Mouse (Mus musculus): ENCODE data around the gene Bphl. TPM values are rescaled to one million over a fixed set of nuclear protein-coding genes. Genes with fewer than 3 reads are reported as not detected.

Bphl gene
- polyA plus RNA-seq, 1 experiment from 2014 or later: 42.3 TPM

DNA sequence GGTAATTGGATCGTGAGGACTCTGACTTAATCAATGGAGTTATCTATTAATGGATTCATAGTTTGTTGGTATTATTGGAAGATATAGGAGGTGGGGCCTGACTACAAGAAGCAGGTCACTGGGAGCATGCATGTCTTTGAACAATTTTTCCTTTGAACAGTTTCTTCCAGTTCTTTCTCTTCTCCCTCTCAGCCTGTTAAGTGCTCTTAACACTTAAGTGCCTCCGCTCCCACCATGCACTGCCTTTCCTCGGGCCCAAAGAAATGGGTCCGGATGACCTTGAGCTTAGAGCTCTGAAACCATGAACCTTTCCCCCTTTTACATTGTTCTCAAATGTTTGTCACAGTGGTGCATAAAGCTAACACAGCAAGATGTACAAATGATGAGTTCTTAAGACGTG is 671 bp upstream of the Bphl start:
- no peak for ATAC-seq (ENCODE audit: low FRiP score, low read depth)
- Histone ChIP-seq H3K4me1 (peaks cover 16% of the 10 kb centered on the region), H3K4me3 (no peak overlapping the region), H3K9me3 (0 out of 2 replicates have a peak, but pooled peaks cover 5% of the 10 kb centered on the region), H3K36me3 (peaks cover 30% of the 10 kb centered on the region), H3K27ac (no peak overlapping the region), H3K4me2 (replicated peaks) (no peak overlapping the region), H3K27me3 (no peaks in the 10 kb centered on the region), H3K9ac (no peak overlapping the region)
- WGBS: 84% methylated on average over 5 of the region's 5 CpGs

DNA sequence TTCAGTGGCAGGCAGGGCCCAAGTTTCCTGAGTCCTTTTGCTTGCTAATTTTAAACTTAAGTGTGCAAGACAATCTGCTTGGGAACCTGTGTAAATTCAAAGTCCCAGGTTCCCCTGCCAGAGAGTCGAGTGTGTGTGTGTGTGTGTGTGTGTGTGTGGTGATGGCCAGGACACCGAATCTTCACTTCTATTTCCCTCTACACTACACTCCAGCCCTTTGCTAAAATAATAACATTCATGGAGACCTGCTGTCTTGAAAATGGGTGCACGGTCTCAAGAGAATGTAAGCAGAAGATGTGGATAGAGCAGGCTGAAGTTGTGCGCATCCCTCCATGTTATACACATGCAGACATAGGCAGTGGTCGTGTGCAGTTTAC is 647 bp downstream of the Bphl start:
- Histone ChIP-seq H3K27ac (peak overlapping the region; percentile 76; the same call in 1 of the 2 replicates), H3K4me2 (replicated peaks) (peak overlapping the region; percentile 79), H3K9me3 (0 out of 2 replicates have a peak, but pooled peaks cover 5% of the 10 kb centered on the region), H3K4me3 (peak overlapping the region; percentile 73), H3K9ac (peak overlapping the region; percentile 90), H3K36me3 (peaks cover 20% of the 10 kb centered on the region), H3K27me3 (no peaks in the 10 kb centered on the region), H3K4me1 (peaks cover 16% of the 10 kb centered on the region)
- no peak for ATAC-seq (ENCODE audit: low FRiP score, low read depth)
- 42% methylated on average over 5 of the region's 5 CpGs for WGBS

DNA sequence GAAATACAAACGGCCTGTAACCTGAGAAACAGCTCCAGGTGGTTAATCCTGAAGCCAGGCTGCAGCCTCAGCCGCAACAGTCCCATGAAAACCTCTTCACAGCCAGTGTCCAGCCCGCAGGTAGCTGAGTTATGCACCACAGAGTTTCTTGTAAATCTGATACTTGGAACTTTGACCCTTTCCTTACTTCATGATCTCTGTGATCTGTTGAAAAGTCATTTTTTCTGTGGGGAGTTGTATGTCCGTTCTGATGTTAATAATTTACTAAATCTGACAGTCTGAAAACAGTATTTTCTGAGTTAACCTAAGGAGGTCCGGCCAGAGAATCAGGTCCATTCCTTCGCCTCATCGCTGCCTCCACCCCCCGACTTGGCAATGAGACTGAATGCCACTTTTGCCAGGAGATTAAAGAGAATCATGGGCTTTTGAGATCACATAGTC is 1.5 kb downstream of the Bphl start:
- no peaks in the 10 kb centered on the region for H3K27me3 ChIP-seq
- peak overlapping the region; percentile 73 for H3K4me3 ChIP-seq
- peaks cover 16% of the 10 kb centered on the region for H3K4me1 ChIP-seq
- peaks cover 11% of the 10 kb centered on the region for H3K36me3 ChIP-seq
- H3K9ac ChIP-seq: peak overlapping the region; percentile 51
- H3K9me3 ChIP-seq: 0 out of 2 replicates have a peak, but pooled peaks cover 5% of the 10 kb centered on the region
- WGBS: 40% methylated on average over 8 of the region's 8 CpGs
- peak overlapping the region; percentile 79 for H3K4me2 ChIP-seq (replicated peaks)
- H3K27ac ChIP-seq: 0 out of 2 replicates have a peak overlapping the region, but pooled peaks have one; percentile 28
- ATAC-seq (ENCODE audit: low FRiP score, low read depth): no peak

DNA sequence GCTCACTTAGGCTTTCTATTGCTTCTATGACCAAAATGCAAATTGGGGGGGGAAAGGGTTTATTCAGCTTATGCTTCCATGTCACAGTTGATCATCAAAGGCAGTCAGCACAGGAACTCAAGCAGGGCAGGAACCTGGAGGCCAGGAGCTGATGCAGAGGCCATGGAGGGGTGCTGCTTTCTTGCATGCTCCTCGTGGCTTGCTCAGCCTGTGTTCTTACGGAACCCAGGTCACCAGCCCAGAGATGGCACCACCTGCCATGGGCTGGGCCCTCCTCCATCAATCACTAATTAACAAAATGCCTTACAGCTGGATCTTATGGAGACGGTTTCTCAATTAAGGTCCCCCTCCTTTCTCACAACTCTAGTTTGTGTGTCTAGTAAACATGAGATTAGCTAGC is 2.7 kb downstream of the Bphl start:
- Histone ChIP-seq H3K27ac (no peak overlapping the region), H3K4me1 (peaks cover 16% of the 10 kb centered on the region), H3K27me3 (no peaks in the 10 kb centered on the region), H3K4me3 (no peak overlapping the region), H3K4me2 (replicated peaks) (no peak overlapping the region), H3K9me3 (0 out of 2 replicates have a peak, but pooled peaks cover 5% of the 10 kb centered on the region), H3K9ac (no peak overlapping the region), H3K36me3 (0 out of 2 replicates have a peak, but pooled peaks cover 3% of the 10 kb centered on the region)
- ATAC-seq (ENCODE audit: low FRiP score, low read depth): no peak
- WGBS: 84% methylated on average over 3 of the region's 3 CpGs

DNA sequence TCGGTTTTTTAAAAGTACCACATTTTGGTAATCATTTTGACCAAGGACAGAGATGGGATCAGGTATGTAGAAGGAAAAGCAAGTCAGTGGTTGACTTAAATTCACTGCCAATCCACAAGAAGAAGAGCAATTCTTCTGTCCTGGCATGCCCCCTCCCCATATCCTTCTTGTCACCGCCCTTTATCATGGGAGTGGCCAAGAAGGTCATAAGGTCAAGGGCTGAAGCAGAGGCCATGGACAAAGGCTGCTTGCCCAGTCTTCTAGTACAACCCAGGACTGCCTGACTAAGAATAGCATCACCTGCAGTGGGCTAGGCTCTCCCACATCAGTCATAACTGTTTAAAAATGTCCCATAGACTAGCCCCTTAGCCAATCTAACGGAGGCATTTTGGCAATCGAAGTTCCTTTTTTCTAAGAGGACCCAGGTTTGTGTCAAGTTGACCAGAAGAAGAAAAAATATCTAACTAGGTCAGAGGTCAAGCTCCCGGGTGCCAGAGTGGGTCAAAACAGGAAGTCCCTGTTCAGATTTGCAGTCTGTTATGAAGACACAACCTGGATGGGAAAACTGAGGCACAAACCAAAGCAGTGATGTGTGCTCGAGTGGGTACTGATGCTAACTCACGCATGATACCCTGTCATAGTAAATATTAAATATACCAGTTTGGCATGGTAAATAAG is 6.5 kb downstream of the Bphl start:
- no peak for ATAC-seq (ENCODE audit: low FRiP score, low read depth)
- Histone ChIP-seq H3K4me1 (peaks cover 3% of the 10 kb centered on the region), H3K4me2 (replicated peaks) (no peak overlapping the region), H3K27ac (no peak overlapping the region), H3K27me3 (no peaks in the 10 kb centered on the region), H3K4me3 (no peak overlapping the region), H3K9ac (no peak overlapping the region), H3K9me3 (0 out of 2 replicates have a peak, but pooled peaks cover 5% of the 10 kb centered on the region), H3K36me3 (peaks cover 16% of the 10 kb centered on the region)
- 77% methylated on average over 7 of the region's 7 CpGs for WGBS

DNA sequence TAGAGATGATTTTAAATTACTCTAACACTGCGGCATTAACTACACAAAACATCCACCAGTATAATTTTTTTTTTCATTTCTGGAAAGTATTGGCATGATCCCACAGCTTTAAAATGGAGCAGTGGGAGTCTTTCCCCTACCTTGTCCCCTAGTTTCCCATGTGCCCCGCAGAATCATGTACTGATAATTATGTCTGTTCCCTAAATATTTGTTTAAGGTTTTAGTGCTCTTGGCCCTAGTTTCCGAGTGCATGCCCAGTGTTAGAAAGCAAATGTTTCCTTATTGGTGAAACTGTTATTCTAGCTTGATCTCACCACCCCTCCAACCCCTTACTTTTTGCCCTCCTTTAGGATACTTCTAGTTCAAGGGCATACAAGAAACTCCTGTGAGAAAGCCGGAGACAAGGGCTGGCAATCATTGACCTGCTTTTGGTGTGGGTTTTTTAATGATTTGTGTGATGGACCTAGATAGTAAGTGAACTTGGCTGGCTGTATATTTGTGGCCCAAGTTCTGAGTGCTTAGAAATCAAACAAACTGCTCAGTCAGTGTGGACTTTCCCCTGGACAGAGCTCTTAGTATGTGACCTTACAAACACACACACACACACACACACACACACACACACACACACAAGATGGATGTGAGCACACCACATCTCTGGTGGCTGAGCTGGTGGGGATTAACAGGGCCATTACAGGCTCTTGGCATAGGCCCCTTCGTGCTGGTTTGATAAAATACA is 8.3 kb downstream of the Bphl start:
- Histone ChIP-seq H3K27ac (no peak overlapping the region), H3K4me3 (no peak overlapping the region), H3K4me1 (no peaks in the 10 kb centered on the region), H3K9me3 (no peaks in the 10 kb centered on the region), H3K27me3 (no peaks in the 10 kb centered on the region), H3K36me3 (peaks cover 30% of the 10 kb centered on the region), H3K4me2 (replicated peaks) (no peak overlapping the region), H3K9ac (no peak overlapping the region)
- ATAC-seq (ENCODE audit: low FRiP score, low read depth): no peak
- 69% methylated on average over 5 of the region's 5 CpGs for WGBS

DNA sequence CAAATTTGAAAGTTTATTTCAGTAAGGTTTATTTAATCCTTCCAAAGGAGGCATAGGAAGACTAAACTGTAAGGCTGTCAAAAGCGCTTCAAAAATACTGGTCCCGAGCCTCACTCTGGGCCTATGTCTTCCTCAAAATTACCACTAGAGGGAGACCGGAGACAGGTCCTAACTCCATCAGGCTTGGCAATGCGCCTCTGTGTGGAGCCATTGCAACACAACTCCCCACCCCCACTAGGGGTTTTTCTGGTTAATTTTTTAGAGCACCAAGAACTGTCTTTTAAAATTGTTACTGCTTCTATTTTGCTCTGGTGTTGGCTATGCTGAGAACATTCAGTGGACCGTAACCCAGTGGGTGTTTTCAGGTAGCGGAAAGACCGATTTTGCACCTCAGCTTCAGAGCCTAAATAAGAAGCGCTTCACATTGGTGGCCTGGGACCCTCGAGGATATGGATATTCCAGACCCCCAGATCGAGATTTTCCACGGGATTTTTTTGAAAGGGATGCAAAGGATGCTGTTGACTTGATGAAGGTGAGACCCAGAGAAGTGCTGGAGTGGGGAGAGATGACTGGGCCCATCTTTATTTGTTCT is 9.1 kb downstream of the Bphl start:
- peak; percentile 92 for ATAC-seq (ENCODE audit: low FRiP score, low read depth)
- H3K27me3 ChIP-seq: no peaks in the 10 kb centered on the region
- 44% methylated on average over 11 of the region's 11 CpGs for WGBS

DNA sequence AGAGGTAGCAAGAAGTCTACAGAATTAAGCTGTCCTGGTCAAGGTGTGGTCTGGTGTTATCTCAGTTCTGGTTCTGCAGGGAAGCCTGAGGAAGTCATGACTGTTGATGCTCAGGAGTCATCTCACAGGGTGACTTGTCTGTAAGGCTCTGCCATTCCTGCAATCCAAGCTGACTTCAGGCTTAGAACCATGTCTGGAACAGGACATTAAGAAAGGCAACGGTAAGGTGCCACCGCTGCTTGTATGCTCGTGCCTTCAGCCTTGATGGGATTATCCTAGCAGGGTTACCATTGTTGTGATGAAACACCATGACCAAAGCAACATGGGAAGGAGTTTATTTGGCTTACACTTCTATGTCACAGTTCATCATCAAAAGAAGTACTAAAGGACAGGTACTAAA is 10.1 kb downstream of the Bphl start:
- Histone ChIP-seq H3K4me1 (no peaks in the 10 kb centered on the region), H3K9me3 (no peaks in the 10 kb centered on the region), H3K4me2 (replicated peaks) (no peak overlapping the region), H3K27me3 (no peaks in the 10 kb centered on the region), H3K27ac (no peak overlapping the region), H3K4me3 (no peak overlapping the region), H3K9ac (no peak overlapping the region), H3K36me3 (peaks cover 44% of the 10 kb centered on the region)
- 89% methylated on average over 3 of the region's 3 CpGs for WGBS
- ATAC-seq (ENCODE audit: low FRiP score, low read depth): no peak

More for the DNA sequence above, 9.1 kb downstream of the Bphl start:
- H3K4me1 ChIP-seq: no peaks in the 10 kb centered on the region
- H3K9me3 ChIP-seq: no peaks in the 10 kb centered on the region
- no peak overlapping the region for H3K27ac ChIP-seq
- no peak overlapping the region for H3K4me3 ChIP-seq
- no peak overlapping the region for H3K4me2 ChIP-seq (replicated peaks)
- peaks cover 36% of the 10 kb centered on the region for H3K36me3 ChIP-seq
- no peak overlapping the region for H3K9ac ChIP-seq

DNA sequence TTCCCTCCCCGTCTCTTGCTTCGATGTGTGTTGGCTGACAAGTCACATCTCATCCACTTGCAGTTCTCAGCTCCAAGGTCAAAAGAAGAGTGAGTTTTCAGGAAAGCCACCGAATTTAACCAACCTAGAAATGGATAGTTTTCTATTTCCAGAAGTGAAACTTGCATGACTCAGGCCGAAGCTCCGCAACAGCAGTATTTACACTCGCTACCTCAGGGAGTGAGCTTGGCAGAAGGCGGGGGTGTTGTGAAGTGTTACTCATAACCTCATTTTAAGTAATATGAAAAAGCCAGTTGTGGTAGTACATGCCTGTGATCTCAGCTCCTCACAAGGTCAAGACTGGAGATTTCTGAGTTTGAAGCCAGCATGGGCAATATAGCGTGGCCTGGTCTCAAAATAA is 13.1 kb downstream of the Bphl start:
- H3K36me3 ChIP-seq: peaks cover 70% of the 10 kb centered on the region
- no peak overlapping the region for H3K4me3 ChIP-seq
- H3K27me3 ChIP-seq: no peaks in the 10 kb centered on the region
- H3K27ac ChIP-seq: no peak overlapping the region
- H3K4me1 ChIP-seq: no peaks in the 10 kb centered on the region
- no peak for ATAC-seq (ENCODE audit: low FRiP score, low read depth)
- no peak overlapping the region for H3K9ac ChIP-seq
- H3K9me3 ChIP-seq: no peaks in the 10 kb centered on the region
- H3K4me2 ChIP-seq (replicated peaks): no peak overlapping the region
- whole genome bisulfite sequencing: 94% methylated on average over 8 of the region's 8 CpGs

DNA sequence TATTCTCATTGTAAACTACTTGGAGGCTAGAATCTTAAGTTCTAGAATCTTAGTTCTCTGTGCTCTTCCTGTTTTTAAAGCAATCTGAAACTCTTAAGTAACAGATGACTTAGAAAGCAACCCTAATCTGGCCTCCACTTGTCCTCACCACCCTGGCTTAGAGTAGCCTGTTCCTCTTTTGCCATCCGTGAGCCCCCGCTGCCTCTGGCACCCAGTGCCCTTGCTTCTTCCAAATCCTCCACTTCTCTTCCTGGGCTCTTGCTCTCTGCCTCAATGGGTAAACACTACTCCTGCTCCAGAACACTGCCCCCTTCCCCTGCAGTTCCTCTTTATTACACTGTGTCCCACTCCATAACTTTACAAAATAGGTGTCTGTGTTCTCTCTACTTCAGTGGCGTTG is 14.3 kb downstream of the Bphl start:
- no peak for ATAC-seq (ENCODE audit: low FRiP score, low read depth)
- no peak overlapping the region for H3K27ac ChIP-seq
- H3K4me1 ChIP-seq: no peaks in the 10 kb centered on the region
- H3K4me3 ChIP-seq: no peak overlapping the region
- peaks cover 78% of the 10 kb centered on the region for H3K36me3 ChIP-seq
- H3K4me2 ChIP-seq (replicated peaks): no peak overlapping the region
- H3K9me3 ChIP-seq: no peaks in the 10 kb centered on the region
- 92% methylated on average over 3 of the region's 3 CpGs for WGBS
- H3K27me3 ChIP-seq: no peaks in the 10 kb centered on the region
- H3K9ac ChIP-seq: no peak overlapping the region

DNA sequence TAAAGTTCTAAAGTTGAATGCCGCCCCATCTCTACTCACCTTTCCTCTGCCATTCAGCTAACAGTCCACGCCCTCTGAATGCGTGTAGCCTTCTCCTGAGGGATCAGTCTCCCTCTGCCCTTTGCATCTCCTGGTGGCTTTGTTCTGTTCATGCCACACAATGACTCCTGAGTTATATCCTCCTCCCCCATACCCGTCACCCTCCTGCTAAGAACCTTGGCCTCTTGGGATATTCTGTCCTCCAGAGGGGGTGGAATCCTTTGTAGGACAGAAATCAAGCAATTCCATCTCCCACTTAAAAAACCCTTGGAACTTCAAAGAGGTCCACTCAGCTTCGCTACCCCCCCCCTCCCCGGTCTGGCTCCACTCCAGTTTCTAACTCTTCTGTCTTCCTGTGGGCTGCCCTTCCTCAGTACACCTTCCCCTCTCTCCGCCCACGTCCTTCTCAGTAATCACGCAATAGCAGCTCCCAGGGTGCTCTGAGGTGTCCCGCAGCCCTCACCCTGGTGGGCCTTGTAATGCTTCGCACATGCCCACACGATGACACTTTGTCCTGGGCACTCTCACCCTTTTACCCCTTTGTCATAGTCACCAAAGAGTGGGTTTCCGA is 16.4 kb downstream of the Bphl start:
- H3K27me3 ChIP-seq: no peaks in the 10 kb centered on the region
- H3K27ac ChIP-seq: no peak overlapping the region
- no peak overlapping the region for H3K4me3 ChIP-seq
- 83% methylated on average over 13 of the region's 13 CpGs for WGBS
- H3K4me1 ChIP-seq: no peaks in the 10 kb centered on the region
- H3K4me2 ChIP-seq (replicated peaks): no peak overlapping the region
- no peaks in the 10 kb centered on the region for H3K9me3 ChIP-seq
- no peak for ATAC-seq (ENCODE audit: low FRiP score, low read depth)
- H3K36me3 ChIP-seq: peaks cover 81% of the 10 kb centered on the region
- H3K9ac ChIP-seq: no peak overlapping the region

DNA sequence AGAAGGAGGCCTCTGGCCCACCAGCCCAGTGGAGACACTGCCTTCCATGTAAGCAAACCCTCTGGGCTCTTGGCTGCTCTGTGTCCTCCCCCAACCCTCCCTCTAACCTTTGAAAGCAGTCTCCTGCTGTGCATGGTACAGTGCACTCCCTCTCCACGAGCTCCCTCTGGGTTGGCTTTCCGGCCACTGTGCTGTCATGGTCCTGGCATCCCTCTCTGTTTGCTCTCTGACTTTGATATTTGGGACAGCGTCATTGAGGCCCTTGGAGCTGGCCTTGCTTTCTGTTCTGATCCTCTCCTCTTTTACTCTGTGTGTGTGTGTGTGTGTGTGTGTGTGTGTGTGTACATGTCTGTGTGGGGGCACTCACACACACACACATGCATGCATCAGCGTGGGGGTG is 17.0 kb downstream of the Bphl start:
- H3K4me2 ChIP-seq (replicated peaks): no peak overlapping the region
- no peak overlapping the region for H3K9ac ChIP-seq
- WGBS: 78% methylated on average over 4 of the region's 4 CpGs
- H3K27me3 ChIP-seq: no peaks in the 10 kb centered on the region
- H3K36me3 ChIP-seq: peaks cover 79% of the 10 kb centered on the region
- H3K4me3 ChIP-seq: no peak overlapping the region
- H3K4me1 ChIP-seq: no peaks in the 10 kb centered on the region
- no peaks in the 10 kb centered on the region for H3K9me3 ChIP-seq
- no peak overlapping the region for H3K27ac ChIP-seq
- no peak for ATAC-seq (ENCODE audit: low FRiP score, low read depth)
